Mouse (Mus musculus) heart, adult 10 weeks (tissue): ENCODE results near the gene Fbxo6. TPM values are rescaled to one million over a fixed set of nuclear protein-coding genes. Genes with fewer than 3 reads are reported as not detected.

ENCODE experiments used
- polyA plus RNA-seq: library from polyadenylated mRNA; stranded (reverse); fragments of 350-450 nt; fragmentation: Illumina TruSeq; extraction: RNeasy Lipid Tissue Mini Kit (QIAGEN cat#74804); gene quantifications from one replicate; pipeline ENCODE4 v1.2.3, GENCODE M21; 2014; ENCODE audit warnings: low read depth, low replicate concordance

Gene Fbxo6
- 43.9 TPM for polyA plus RNA-seq

GRCm38 (mm10) chr4:148151267-148152168, at the start of gene Fbxo6:
Fbxo6 (minus strand) TSS chr4:148152140.

GRCm38 (mm10) chr4:148160436-148161390, 8.8 kb upstream of the Fbxo6 start, which contains the start of the genes Fbxo44 and Fbxo2:
Fbxo44 (minus strand) TSS chr4:148160482.
Fbxo2 (plus strand) TSS chr4:148160621.

GRCm38 (mm10) chr4:148130561-148131413, 21.2 kb downstream of the Fbxo6 start, which contains the start of gene Draxin:
Draxin (minus strand) TSS chr4:148130698.

GRCm38 (mm10) chr4:148130133-148130532, 21.8 kb downstream of the Fbxo6 start, which contains the start of gene Mad2l2:
Mad2l2 (plus strand) TSS chr4:148130384.

Other genes with a start within 250 kb of the Fbxo6 start
- gene Mfn2, start 247.4 kb downstream of the Fbxo6 start, polyA plus RNA-seq: 452 TPM
- gene Plod1, start 215.4 kb downstream of the Fbxo6 start, polyA plus RNA-seq: 69.2 TPM
- 28.8 TPM for gene 2510039O18Rik, start 211.2 kb downstream of the Fbxo6 start, polyA plus RNA-seq
- 436 TPM for gene Nppb, start 166.4 kb downstream of the Fbxo6 start, polyA plus RNA-seq
- 5,863 TPM for gene Nppa, start 151.4 kb downstream of the Fbxo6 start, polyA plus RNA-seq
- 7.5 TPM for gene Clcn6, start 113.3 kb downstream of the Fbxo6 start, polyA plus RNA-seq
- 16.4 TPM for gene Mthfr, start 113.1 kb downstream of the Fbxo6 start, polyA plus RNA-seq
- gene Agtrap, start 64.1 kb downstream of the Fbxo6 start, polyA plus RNA-seq: 24.6 TPM
- 14.4 TPM for gene Mad2l2, start 21.8 kb downstream of the Fbxo6 start, polyA plus RNA-seq
- gene Draxin, start 21.4 kb downstream of the Fbxo6 start, polyA plus RNA-seq: not detected
- 23.3 TPM for gene Fbxo44, start 8.3 kb upstream of the Fbxo6 start, polyA plus RNA-seq
- gene Fbxo2, start 8.5 kb upstream of the Fbxo6 start, polyA plus RNA-seq: not detected
- not detected for gene Disp3, start 135.8 kb upstream of the Fbxo6 start, polyA plus RNA-seq